Mouse (Mus musculus): ENCODE measurements around the gene Hsf4.
"Not testable (repeated sequence)": the region's sequence is repeated elsewhere in the genome, so short reads cannot be mapped to it uniquely, and the experiment has no call there.

Gene Hsf4

DNA sequence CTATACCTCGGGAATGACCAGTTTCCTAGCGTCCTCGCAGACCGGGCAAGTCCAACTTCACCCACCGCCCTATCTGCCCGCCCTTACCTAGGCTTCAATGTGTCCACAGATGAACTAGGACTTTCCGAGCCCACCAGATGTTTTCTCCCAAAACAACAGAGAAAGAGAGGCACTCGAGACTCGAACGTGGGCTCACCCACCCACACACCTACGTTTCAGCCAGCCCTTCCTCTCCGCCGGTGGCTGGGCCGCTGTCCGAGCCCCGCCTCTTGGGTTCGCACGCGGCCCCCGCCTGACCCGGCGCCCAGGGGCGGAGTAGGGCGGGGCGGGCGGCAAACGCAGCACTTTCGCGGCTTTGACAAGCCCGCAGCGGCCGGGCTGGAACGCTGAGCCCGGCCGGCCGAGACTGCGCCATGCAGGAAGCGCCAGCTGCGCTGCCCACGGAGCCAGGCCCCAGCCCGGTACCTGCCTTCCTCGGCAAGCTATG lies at the start of gene Hsf4:
Gene Hsf4, plus strand, starts transcription at position 341 of the 487 bp plus-strand sequence.
- no peak for DNase-seq (ENCODE audit: low read depth)

- no peak for DNase-seq (ENCODE audit: low read depth)
Observed at GRCm38 (mm10) chr8:105223850-105224249, 45.8 kb upstream of the Hsf4 start.

DNA sequence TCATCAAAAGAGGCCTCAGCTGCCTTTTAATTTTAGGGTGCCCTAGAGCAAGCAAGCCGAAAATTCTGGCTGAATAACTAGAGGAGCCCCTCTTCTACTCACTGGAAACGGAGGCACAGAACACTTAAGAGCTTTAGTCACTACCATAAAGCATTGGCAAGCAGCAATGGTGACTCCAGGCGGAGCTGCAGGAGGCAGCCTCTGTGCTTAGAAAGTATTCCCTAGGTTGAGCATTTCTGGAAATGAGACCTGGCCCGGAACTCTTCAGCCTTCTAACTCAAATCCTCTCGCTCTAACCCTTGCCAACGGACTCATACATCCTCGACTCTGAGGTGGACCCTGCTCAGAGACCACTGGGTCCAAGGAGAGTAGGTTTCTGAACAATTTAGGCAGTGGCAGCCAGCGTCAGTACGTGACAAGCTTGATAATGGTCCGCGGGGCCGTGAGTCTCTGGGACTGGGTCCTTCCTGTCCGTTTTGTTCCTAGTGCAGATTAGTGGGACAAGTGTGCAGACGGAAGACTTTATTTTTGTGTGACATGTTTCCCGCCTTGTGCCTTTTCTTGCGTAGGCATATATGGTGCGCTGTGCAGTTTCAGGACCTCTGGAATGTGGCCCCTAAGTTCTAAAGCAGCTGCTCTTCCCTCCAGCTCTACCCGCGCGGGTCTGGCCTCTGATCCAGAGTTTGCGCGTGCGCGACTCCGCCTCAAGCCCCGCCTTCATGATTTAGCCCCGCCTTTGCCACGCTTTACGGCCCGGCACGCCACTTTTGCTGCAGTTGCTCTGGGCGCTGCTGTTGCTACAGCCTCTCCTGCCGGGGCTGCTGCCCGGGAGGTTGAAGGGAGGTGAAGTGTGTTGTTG lies 45.0 kb upstream of the Hsf4 start, which contains the start of gene D230025D16Rik:
Gene D230025D16Rik, plus strand, starts transcription at position 733 of the 859 bp plus-strand sequence.
- peak; percentile 96 for DNase-seq (ENCODE audit: low read depth)

- no peak for DNase-seq (ENCODE audit: low read depth)
Observed at GRCm38 (mm10) chr8:105225272-105225593, 44.4 kb upstream of the Hsf4 start.

DNA sequence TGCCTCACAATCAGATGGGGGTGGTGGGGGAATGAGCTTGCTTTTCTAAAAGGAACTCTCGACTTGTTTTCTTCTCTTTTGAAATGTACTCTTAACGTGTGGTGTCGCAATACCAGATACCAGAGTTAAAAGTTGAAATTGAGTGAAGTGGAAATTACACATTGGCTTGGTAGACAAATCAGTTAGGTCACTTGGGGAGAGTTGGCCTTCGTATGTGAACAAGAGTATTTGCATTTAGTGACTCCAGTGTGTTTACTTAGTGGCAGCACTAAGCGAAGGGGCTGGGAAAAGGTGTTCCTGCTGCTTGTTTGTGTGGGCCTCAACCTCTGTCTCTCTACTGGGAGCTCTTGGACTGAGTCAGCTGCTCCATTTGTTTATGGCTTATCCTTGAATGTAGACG lies 43.7 kb upstream of the Hsf4 start:
- DNase-seq (ENCODE audit: low read depth): peak; percentile 73

DNA sequence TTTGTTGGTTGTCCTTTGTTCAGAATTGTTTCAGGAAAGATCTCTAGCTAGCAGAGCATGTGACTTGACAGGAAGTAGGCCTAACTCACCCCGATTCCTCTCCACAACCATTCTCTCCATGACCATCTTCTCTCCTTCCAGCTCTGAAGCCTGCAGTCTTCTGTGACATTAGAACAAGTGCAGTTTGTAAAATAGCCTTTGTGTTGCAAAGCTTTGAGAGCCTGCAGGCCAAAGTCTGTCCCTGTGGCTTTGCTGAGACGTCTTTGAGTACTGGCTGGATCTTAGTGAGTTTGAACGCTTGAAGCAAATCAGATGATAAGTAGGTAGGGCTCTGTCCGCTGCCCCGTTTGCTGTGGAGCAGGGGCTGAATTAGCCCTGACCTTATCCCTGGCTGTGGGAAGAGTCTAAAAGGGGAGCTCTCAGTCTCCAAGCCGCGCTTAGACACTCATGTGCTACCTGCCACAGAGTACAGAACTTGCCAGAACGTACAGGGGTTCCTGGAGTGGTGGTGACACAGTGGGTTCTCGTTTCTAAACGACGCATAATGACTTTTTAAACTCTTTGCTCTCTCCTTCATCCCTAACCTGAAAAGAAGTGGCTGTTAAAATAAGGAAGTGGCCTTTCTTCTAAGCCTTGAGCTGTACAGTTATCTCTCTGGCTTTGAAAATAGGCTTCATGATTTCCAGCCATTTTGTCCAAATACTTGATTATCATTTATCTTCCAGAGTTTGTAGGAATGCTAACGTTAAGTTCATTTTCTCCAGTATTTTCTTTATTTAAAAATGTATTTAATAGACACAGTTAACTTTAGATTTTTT lies 37.9 kb upstream of the Hsf4 start:
- no peak for DNase-seq (ENCODE audit: low read depth)

GRCm38 (mm10) chr8:105232321-105232693 lies 37.3 kb upstream of the Hsf4 start:
- not testable (repeated sequence) for DNase-seq (ENCODE audit: low read depth)

GRCm38 (mm10) chr8:105233126-105233935 lies 36.3 kb upstream of the Hsf4 start:
- no peak for DNase-seq (ENCODE audit: low read depth)

DNA sequence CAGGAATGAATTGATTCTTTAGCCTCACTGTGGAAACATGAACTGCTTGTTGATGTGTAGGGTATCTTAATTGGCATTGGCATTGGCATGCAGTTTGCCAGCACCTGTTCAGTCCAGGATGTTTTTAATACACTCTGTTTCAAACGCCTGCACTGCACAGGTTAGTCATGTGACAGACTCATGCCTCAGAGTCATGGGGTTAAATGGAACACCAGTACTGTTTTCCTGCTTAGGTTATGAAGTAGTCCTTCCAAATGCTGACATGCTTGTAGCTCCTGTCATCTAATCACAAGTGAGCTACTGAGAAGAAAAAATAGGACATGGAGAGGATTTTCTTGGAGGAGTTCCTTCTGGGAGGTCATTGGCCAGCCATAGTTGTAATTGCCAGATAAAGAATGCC lies 34.4 kb upstream of the Hsf4 start:
- DNase-seq (ENCODE audit: low read depth): no peak

GRCm38 (mm10) chr8:105237442-105238142 lies 32.0 kb upstream of the Hsf4 start:
- DNase-seq (ENCODE audit: low read depth): peak; percentile 41

GRCm38 (mm10) chr8:105241016-105241415 lies 28.6 kb upstream of the Hsf4 start:
- no peak for DNase-seq (ENCODE audit: low read depth)

GRCm38 (mm10) chr8:105251954-105252353 lies 17.6 kb upstream of the Hsf4 start:
- no peak for DNase-seq (ENCODE audit: low read depth)

DNA sequence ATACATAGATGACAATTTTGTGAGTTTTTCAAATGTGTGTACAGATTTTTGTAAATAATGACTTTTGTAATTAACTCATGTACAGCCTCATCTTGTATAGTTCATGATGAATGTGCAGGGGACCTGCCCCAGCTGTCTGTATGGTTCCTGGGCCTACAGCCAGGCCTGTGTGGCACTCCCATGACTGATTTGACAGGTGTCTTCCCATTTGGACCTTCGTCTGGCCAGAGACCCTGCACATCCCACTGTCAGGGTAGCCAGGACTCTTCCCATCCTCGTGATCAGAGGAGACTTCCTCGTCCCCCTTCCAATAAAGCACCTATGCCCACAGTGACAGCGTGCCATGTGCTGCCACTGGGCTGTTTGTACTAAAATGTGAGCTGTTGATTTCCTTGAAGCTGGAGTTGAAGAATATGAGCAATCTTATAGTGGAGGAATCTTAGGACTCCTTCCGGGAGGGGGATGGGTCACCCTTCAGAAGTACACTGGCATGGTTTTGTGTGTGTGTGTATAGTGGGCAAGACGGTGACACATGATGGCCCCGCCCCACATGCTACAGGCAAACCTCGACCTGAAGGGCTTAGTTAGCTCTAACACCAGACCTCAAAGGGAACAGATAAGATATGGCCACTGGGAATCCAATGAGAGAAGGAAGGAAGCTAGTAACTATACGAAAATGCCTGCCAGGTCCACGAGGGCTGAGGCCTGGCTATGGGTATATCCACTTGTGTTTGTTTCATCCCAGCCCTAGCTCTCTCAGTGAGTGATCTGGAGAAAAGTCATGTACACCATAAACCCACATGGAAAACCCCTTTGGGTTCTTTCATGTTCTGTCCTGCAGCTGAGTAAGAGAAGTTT lies 16.7 kb upstream of the Hsf4 start:
- DNase-seq (ENCODE audit: low read depth): no peak

- DNase-seq (ENCODE audit: low read depth): no peak
Observed at GRCm38 (mm10) chr8:105253766-105254151, 15.8 kb upstream of the Hsf4 start.

DNA sequence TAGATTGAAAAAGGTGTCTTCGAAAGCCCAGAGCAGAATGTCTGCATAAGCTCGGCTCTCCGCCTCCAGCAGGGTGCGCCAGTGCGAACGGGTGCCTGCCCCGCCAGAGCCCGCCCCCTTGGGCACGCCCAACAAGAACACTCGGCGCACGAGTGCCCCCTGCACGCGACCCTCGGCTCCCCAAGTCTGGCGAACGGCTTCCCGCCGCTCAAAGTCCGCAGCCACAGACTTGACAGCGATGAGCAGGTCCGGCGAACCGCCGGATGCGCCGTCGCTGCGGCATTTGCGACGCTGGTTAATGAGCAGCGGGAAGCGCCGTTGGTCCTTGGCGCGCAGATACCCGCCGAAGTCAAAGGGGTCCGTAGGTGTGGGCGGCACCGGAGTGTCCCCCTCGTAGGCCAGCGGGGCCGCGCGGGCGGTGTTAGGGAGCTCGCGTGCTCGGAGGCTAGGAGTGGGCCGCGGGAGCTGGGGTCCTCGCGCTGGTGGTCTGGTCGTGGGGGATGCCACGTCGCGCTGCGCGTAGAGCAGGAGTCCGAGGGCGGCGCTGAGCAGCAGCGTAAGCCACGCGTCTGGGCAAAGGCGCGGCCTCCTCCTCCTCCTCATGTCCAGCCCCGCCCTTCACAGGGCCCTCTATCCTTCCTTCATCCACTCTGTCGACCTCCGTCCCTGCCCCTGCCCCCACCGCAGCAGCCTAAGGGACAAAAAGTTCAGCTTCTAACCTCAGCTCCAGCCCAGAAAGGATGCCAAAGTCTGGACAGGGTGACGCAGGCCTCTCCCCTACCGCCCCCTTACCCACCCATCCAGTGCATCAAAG lies 15.2 kb upstream of the Hsf4 start:
- peak; percentile 80 for DNase-seq (ENCODE audit: low read depth)

- peak; percentile 43 for DNase-seq (ENCODE audit: low read depth)
Observed at GRCm38 (mm10) chr8:105254966-105255350, 14.6 kb upstream of the Hsf4 start, which contains the start of gene B3gnt9. TSS of gene B3gnt9 (minus strand) at chr8:105255153.

DNA sequence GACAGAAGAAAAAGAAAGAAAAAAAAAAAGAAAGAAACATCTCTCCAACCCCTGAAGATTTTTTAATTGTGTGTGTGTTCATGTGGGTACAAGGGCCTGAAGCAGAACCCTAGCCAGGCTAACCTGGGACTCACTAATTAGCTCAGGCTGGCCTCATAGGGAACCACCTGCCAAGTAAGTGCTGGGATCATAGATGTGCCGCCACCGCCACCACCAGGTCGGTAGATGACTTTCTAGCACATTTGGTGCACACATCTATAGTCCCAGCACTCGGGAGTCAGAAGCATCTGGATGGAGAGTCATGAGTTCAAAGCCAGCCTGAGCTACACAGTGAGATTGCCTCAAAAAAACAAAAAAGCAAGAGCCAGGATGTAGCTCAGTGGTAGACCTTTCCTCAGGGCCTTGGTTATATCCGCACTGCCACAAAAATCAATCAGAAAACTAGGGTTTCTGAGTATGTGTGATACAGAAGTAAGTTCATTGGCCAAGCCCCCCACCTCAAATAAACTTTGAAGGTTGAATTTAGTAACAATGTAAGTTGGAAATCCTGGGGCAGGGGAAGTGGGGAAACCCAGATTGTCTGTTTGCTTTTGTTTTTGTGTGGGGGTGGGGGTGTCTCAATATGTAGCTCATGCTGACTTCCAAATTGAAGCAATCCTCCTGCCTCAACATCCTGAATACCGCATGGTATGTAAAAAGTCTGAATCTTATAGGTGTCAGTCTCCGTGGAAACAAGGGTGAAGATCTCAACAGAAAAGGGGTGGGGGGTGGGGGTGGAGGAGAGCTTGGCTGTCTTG lies 12.1 kb upstream of the Hsf4 start:
- DNase-seq (ENCODE audit: low read depth): peak; percentile 16

DNA sequence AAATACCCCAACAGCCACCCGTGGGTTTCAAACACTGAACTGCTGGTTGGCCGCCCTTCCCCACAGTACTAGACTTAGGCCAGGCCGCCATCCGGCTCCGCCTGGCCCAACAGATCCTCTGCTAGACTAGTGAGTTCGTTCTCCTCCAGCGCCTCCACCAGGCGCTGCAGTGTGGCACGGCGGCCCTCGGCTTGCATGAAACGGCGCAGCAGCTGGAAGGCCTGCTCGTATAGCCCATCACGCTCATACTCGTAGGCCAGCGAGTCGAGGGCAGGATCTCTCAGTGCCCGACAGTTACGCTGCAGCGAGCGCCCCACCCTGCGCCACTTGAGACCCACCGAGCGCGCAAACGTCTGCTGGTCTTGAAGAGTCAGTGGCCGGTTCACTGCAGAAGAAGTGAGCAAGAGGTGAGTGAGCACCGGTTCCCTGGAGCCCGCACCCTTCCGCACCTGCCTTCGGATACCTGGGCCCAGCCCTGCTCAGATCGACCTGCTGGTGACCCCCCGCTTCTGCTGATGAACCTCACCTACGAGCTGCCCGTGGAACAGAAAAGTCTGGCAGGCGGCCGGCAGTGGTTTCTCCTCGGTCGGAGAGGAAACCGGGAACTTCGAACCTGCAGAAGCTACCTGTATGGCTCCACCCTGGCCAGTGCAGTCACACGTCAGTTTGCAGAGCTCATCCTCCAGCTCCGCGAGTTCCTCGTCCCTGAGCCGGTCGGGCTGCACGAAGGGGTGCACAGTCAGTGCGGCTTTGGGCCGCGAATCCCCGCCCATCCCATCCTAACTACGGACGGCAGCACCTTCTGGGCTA lies 10.5 kb upstream of the Hsf4 start:
- no peak for DNase-seq (ENCODE audit: low read depth)
